Mouse (Mus musculus) Patski (cell line): ENCODE data around the gene Smg6. TPM values are rescaled to one million over a fixed set of nuclear protein-coding genes. Genes with fewer than 3 reads are reported as not detected.

Experiments used
- ATAC-seq: fragments of 100-300 bp; one replicate; pipeline ENCODE4 v1.8.0; 2021
- CTCF ChIA-PET: fragments of 350-600 bp; sonication (Branson Sonifier 250); formaldehyde crosslinking; loops from one replicate; lab custom pipeline; 2022; ENCODE audit warnings: inconsistent platforms; lab: Charles Lee
- POLR2A ChIA-PET: fragments of 350-600 bp; sonication (Branson Sonifier 250); formaldehyde crosslinking; loops from one replicate; lab custom pipeline; 2022; ENCODE audit warnings: antibody characterized with exemption, inconsistent platforms; lab: Charles Lee
- DNase-seq: peaks from one replicate; pipeline ENCODE4 v3.0.0-alpha.2; 2011; ENCODE audit warnings: low read depth, low spot score
- H3K27me3 ChIP-seq: fragments of 371-371 bp; one replicate; pipeline ENCODE4 v1.5.1; 2021
- CTCF ChIP-seq: fragments of 100-300 bp; IDR thresholded peaks from one replicate; pipeline ENCODE4 v1.5.1; 2021
- in situ Hi-C: fragments of 300-500 bp; cut with MboI; formaldehyde crosslinking; loops from 3 replicates; pipeline ENCODE4 v1.11.1; 2018; ENCODE audit warnings: low pct_unique_long_range_greater_than_20kb, mixed read lengths
- polyA plus RNA-seq: library from polyadenylated mRNA; unstranded; gene quantifications from one replicate; pipeline ENCODE4 v1.2.3, GENCODE M21; 2021

Gene Smg6
- polyA plus RNA-seq, 1 experiment from 2014 or later = 20.5 TPM

DNA sequence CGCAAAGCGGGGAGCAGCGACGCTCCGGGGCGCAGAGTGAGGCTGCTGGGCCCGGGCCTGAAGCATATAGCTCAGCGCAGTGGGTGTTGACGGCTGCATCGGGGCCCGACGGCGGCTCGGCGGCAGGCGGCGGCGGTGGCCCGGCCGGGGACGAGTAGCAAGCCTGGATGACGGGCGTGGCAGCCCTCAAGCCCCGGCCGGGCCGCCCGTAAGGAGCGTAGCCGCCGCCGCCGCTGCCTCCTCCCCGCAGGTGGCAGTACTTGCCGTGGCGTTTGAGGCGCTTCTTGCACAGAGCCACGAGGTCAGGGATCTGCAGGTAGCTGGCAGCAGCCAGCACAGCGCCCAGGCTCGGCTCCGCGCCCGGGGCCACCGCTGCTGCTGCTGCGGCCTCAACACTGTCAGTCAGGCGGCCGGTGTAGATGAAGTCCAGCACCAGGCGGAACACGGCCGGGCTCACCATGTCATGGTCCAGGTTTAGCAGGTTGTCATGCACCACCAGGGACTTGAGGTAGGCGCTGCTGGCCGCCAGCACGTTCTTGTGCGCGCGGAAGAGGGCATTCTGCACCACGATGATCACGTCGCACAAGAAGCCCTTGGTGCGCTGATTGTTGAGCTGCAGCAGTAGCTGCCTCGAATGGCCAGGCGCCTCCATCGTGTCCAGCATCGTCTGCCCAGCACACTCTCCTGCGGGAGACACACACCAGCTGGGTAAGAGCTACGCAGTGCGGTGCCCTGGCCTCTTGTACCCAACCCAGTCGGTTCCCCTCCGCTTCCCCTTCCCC is 241.4 kb downstream of the Smg6 start:
- ATAC-seq = no peak
- no peaks in the 10 kb centered on the region for H3K27me3 ChIP-seq
- no peak for DNase-seq
- ChIA-PET POLR2A (no interaction called here), CTCF (no interaction called here)
- in situ Hi-C loops = no loop called here
- no peak for TF ChIP-seq CTCF

DNA sequence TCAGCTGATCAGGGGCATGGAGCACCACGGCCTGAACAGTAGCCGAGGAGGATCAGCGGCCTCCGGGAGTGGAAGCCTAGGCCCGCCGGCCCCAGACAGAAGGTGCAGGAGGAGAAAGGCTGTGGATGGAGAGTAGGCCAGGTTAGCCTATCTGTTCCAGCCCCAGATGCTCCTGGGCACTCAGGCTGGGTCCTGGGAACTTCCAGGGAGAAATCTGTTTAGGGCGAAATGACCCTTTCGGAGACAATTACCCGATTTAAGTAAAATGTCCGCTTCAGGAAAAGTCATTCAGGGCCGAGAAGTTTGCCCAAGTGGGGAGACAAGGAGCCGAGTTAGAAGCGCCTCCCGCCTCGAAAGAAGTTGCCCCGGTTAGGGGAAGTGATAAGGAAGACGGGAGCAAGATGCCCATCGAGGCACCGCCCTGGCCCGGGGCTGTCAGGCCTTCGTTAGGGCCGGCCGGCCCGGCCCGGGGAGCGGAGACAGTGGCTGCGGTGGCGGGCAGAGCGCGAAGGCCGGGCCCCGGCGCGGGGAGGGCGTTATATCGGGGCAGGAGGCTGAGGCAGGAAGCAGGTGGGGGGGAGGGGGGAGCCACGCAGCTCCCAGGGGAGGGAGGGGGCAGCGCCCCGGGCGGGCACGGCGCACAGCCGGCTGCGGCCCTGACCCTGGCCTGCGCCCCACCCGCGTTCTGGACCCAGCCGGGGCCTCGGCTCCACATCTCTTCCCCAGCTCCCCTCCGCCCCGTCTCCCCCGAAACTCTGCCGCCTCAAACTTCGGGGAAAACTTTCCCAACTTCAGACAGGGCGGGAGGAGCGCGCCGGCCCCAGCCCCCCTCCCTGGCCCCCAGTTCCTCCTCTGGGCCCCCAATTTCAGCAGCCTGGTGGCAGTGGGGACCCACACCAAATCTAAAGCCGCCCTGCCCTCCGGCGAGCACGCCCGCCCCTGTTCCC is 242.3 kb downstream of the Smg6 start:
- no peak for TF ChIP-seq CTCF
- ChIA-PET POLR2A (no interaction called here), CTCF (no interaction called here)
- no peak for ATAC-seq
- no peaks in the 10 kb centered on the region for H3K27me3 ChIP-seq
- no peak for DNase-seq
- in situ Hi-C loops = no loop called here

DNA sequence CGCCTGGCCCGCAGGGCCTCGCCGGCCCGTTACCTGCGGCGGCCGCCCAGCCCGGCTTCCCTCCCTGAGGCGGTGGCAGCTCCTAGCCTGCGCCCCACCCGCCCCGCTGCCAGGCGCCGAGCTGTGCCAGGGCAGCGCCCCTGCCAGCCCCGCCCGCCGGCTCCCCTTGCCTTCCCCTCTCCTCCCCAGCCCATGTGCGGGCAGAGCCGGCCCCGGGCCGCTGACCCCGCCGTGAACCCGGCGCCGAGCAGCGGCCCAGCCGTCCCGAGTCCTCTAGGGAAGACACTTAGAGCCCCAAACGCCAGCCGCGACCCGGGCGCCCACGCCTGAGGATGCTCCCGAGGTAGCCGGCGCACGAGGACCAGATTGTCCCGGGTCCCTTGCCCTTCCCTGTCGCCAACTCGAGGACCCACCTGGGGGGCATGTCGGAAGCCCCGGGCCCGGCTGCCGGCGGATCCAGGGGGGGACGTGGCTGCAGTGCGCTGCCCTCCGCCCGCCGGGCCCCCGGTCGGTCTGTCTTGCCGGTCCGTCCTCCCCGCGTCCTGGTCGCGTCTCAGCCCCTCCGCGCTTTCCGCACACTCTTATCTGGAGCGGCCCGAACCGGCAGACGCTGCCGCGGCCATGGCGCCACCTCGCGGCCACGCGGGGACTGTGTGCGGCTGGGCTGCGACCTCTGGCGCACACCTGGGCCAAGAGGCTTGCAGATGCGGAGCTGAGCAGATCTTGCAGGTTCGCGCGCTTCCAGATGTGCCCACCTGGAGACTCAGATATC is 243.2 kb downstream of the Smg6 start:
- ATAC-seq (no peak), DNase-seq (no peak)
- POLR2A ChIA-PET = no interaction called here
- H3K27me3 ChIP-seq = no peaks in the 10 kb centered on the region
- in situ Hi-C loops = no loop called here
- CTCF ChIA-PET = interaction anchor here (1.2 to 2.7 kb wide), 3 partner anchors 37 to 190 kb away, joined by 3 to 18 read pairs (median 11); no protein-coding TSS in a partner anchor
- TF ChIP-seq CTCF = no peak

DNA sequence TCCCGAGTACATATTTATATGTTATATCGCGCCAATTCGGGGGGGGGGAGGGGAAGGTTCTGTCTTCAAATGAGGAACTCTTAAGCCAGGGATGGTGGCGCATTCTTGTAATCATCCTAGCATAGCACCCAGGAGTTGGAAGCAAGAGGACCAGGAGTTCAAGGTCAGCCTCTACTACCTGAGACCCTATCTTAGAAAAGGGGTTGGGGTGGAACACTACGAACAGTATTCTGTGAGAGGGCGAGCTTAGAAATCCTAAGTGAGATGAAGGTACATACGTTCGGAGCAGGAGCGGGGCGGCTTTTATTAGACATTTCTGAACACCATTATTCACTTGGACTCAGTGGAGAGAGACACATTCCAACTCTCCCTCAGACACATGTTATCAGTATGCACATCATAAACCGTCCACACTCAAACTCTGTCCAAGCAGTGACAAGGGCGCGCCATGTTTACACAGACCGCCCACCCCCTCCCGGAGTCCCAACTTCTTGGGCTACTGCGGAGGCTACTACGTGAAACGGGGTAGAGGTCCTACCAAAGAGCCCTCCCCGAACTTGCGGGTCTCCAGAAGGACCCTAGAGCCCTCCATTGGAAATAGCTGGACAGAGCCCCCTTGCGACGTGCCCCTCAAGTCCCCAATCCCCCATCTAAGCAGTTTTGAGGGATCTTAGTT is 243.9 kb downstream of the Smg6 start, which contains the start of gene Hic1:
Hic1 (minus strand) TSS at position 115 of the 676 bp plus-strand sequence.
- no peaks in the 10 kb centered on the region for H3K27me3 ChIP-seq
- in situ Hi-C loops = loop anchor here (10.0 kb wide), 1 partner anchor 295 kb away; the partner anchor contains the start of gene Tlcd2
- ATAC-seq = no peak

DNA sequence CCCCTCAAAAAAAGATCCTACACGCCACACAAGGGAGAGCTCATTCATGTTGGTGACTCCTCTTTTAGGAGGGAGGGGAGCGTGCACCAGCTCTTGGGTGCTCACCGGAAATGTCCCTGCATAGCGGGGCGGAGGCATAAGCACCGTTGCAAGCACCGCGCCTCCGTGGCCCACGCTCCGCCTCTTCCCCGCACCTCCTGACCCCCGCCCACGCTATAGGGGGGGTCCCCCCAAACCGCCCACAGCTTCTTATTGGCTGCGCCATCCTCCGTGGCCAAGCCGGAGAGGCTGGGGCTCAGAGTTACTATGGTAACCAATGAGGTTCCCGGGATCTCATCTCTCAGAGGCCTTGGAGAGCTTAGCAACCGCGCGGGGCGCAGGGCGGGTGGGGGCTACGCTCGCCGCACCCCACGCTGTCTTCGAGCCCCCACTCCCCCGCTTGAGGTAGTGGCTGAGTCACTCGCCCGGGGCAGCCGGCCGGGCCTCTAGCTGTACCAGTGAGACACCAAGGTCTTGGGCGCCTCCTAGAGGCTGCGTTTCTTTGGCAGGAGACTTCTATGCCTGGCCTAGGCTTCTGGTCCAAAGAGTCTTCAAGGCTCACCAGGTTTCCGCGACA is 244.6 kb downstream of the Smg6 start:
- ChIA-PET POLR2A (interaction anchor here (1.0 to 1.2 kb wide), 2 partner anchors 245 to 293 kb away, joined by 3 to 4 read pairs; partner anchors contain the start of genes Smg6 and Srr), CTCF (interaction anchor here (0.8 to 2.7 kb wide), 13 partner anchors 10 to 229 kb away, joined by 3 to 18 read pairs (median 4); no protein-coding TSS in a partner anchor)
- in situ Hi-C loops = loop anchor here (10.0 kb wide), 1 partner anchor 295 kb away; the partner anchor contains the start of gene Tlcd2
- DNase-seq (peak; percentile 71), ATAC-seq (peak; percentile 62)
- TF ChIP-seq CTCF = no peak
- no peaks in the 10 kb centered on the region for H3K27me3 ChIP-seq

More for the DNA sequence above, 243.9 kb downstream of the Smg6 start, which contains the start of gene Hic1:
- CTCF ChIA-PET = interaction anchor here (0.8 to 2.7 kb wide), 12 partner anchors 9 to 229 kb away, joined by 3 to 18 read pairs (median 4); no protein-coding TSS in a partner anchor
- POLR2A ChIA-PET = no interaction called here
- no peak for TF ChIP-seq CTCF
- no peak for DNase-seq

DNA sequence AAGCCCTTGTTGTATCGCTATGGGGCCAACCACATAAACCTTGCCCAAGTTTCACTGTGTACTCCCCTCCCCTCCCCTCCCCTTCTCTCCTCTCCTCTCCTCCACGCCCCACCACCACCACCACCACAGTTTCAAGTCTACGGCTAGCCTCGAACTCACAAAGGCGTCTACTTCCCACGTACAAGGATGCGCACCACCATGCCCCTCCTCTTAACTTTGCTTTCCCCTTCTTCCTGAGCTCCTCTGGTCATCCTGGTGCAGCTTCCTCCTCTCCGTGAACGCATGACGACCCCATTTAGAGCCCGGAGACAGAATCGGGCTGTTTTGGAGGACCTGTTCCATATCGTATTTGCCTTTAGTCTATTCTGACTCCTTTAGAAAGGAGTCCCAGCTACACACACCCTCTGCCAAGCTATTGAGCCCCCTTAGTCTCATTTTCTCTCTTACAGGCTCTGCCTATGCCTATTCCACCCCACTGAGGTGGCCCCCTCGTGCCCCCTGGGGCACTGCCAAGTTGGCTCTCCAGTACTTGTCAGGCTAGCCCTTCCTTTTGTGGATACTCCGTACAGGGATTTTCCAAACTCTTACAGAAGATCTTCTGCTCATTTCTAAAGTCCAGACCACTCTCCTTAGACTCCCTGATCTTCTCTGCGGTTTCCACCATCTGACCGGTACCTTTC is 245.7 kb downstream of the Smg6 start:
- no peaks in the 10 kb centered on the region for H3K27me3 ChIP-seq
- DNase-seq = no peak
- ChIA-PET CTCF (interaction anchor here (0.6 to 2.7 kb wide), 7 partner anchors 19 to 230 kb away, joined by 3 to 18 read pairs (median 4); no protein-coding TSS in a partner anchor), POLR2A (interaction anchor here (0.7 to 1.2 kb wide), 3 partner anchors 142 to 292 kb away, joined by 3 to 4 read pairs (median 3); partner anchors contain the start of genes Smg6 and Srr)
- TF ChIP-seq CTCF = no peak
- ATAC-seq = no peak
- in situ Hi-C loops = loop anchor here (10.0 kb wide), 1 partner anchor 293 kb away; the partner anchor contains the start of gene Tlcd2

DNA sequence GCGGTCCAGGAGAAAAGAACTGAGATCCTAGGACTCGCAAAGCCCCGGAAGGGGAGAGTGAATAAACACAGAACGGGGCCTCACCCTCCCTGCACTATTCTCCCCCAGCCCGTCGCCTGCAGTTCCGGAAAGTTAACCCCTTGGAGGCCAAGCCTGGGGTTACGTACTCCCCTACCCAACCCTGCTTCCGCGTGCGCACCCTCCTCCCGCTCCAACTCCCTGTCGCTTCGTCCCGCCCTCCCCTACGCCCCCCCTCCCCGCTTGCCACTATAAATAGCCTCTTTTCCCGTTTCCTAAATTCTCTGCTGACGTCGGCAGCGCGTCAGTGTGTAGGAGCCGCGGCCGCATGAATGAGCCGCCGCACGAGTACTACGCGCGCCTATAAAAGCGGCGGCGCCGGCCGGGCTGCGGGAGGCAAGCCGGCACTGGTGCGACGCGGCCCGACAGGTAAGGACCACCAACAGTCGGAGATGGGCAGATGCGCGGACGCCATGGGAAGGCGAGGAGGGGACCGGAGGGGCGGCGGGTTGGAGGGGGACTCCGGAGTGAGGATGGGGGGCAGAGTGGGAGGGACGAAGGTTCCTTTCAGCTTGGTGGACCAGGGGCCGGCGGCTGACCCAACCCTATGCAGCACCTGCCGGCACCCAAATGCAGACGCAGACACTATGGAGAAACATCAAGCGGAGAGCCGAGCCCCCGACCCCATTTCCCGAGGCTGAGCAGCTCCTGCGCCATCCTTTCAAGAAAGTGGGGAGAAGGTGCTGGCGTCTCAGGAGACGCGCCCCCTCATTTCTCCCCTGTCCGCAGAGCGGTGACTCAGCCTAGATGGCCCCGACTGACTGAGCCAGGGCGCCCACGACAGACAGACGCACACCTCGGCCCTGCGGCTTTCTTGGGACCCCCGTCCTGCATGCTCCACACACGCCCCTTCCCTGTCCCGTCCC is 246.8 kb downstream of the Smg6 start:
- TF ChIP-seq CTCF = no peak
- ChIA-PET POLR2A (interaction anchor here (0.5 kb wide), 1 partner anchor 234 kb away, joined by 3 read pairs; no protein-coding TSS in a partner anchor), CTCF (interaction anchor here (1.0 kb wide), 1 partner anchor 191 kb away, joined by 3 read pairs; no protein-coding TSS in a partner anchor)
- no peak for DNase-seq
- ATAC-seq = no peak
- no peaks in the 10 kb centered on the region for H3K27me3 ChIP-seq
- in situ Hi-C loops = loop anchor here (10.0 kb wide), 1 partner anchor 292 kb away; the partner anchor contains the start of gene Tlcd2
